Comparison of ENCODE assay signal across 14 mouse cellular contexts in the genomic region with DNA sequence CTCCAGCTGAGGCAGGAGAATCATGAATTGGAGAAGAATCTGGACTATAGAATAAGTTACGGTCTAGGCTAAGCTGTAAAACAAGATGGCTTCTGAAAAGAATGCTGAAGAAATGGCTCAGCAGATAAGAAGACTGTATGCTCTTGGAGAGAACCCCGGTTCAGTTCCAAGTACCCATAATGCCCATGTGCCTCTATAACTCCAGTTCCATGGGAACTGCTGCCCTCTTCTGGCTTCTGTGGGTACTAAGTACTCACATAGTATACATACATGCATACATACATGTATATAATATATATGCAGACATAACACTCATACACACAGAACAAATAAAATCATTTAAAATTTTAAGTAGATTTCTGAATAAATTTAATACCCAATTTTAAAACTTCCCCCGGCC. TPM values are rescaled to one million over a fixed set of nuclear protein-coding genes. Genes with fewer than 3 reads are reported as not detected.
DNase-seq lines count a peak whose midpoint lies in the region; TF ChIP-seq lines count a peak whose summit lies in the region.
"Had no signal": no experiment of that assay in that cellular context is flagged by ENCODE, and none has a peak within 500 bp of the region (broad histone marks: within the 10 kb centered on the region; RNA-seq: fewer than 3 reads in every experiment).

No protein-coding gene starts in this region.

- no peak for DNase-seq in layer of hippocampus, adult 2 months (ENCODE audit: low spot score in 2 of 2)
- DNase-seq in layer of hippocampus, postnatal 25 days (ENCODE audit: extremely low spot score in 1 of 2, low spot score in 1 of 2) = no peak
- peak; percentile 19 to 20 for DNase-seq in B cell, adult 2 months
- DNase-seq in NIH3T3 (ENCODE audit: low read depth) = peak; percentile 17
- peak; percentile 54 for DNase-seq in naive thymus-derived CD4-positive, alpha-beta T cell, adult 2 months (ENCODE audit: low read depth)
- DNase-seq in spleen, adult 18-20 months = no peak
- DNase-seq in gastrocnemius, postnatal 25 days = no peak
- DNase-seq in spleen, postnatal 10 days (ENCODE audit: low spot score in 2 of 2) = no peak
- DNase-seq: cerebellum, adult 9-10 months; layer of hippocampus, adult 9-11 months; left cerebral cortex, postnatal 4 days had no signal

- no peak overlapping the region for H3K4me3 ChIP-seq in layer of hippocampus, adult 2 months
- H3K4me3 ChIP-seq: heart, embryonic 13.5 days; hindbrain, embryonic 13.5 days; megakaryocyte, embryonic 14.5 days had no signal

- no peak overlapping the region for H3K27ac ChIP-seq in layer of hippocampus, adult 2 months
- H3K27ac ChIP-seq: heart, embryonic 13.5 days; hindbrain, embryonic 13.5 days had no signal

- TF ChIP-seq CTCF in layer of hippocampus, adult 2 months (conservative IDR thresholded peaks at IDR 0.05) = peak; percentile 42

RNA-seq across cellular contexts. Expression of a gene that starts 12.3 kb away (rescaled TPM):
- total RNA-seq in layer of hippocampus, adult 2 months (2021) = 1 to 10 TPM; 2.8 to 3.7 TPM
- 1 to 10 TPM; 1.8 to 3.4 TPM for total RNA-seq in layer of hippocampus, postnatal 25 days (2021)
- under 1 TPM; 0.32 to 0.69 TPM for total RNA-seq in gastrocnemius, postnatal 25 days (2021)

Comparison
In these comparisons a context has a peak if more than half of its experiments do, and no peak if none do; other contexts are left out.
1. DNase-seq: peak in B cell, adult 2 months (2 of 2), NIH3T3 (single experiment) and naive thymus-derived CD4-positive, alpha-beta T cell, adult 2 months (single experiment); none in layer of hippocampus, adult 2 months (0 of 2), layer of hippocampus, postnatal 25 days (0 of 2), spleen, adult 18-20 months (0 of 2), gastrocnemius, postnatal 25 days (single experiment) and spleen, postnatal 10 days (0 of 2).